Mouse (Mus musculus) olfactory bulb, adult 2 months (tissue): ENCODE data around the gene Nav2.

Source experiments
- CTCF ChIP-seq: fragments of 200-500 bp; IDR thresholded peaks from 2 replicates; pipeline ENCODE4 v1.5.1; 2012; ENCODE audit warnings: low read depth, mild to moderate bottlenecking, low read length, moderate library complexity; ENCODE audit not compliant: insufficient read depth
- POLR2A ChIP-seq: fragments of 200-500 bp; IDR thresholded peaks from 2 replicates; pipeline ENCODE4 v1.6.1; 2012; ENCODE audit warnings: mild to moderate bottlenecking, low read depth, low read length, moderate library complexity; ENCODE audit not compliant: insufficient read depth

- TF ChIP-seq CTCF (no peak), POLR2A (no peak)
Measured at GRCm38 (mm10) chr7:49075333-49075934, 166.9 kb downstream of the Nav2 start.
